Mouse (Mus musculus): Measurements from ENCODE around the gene Rcn3.

Rcn3 gene

DNA sequence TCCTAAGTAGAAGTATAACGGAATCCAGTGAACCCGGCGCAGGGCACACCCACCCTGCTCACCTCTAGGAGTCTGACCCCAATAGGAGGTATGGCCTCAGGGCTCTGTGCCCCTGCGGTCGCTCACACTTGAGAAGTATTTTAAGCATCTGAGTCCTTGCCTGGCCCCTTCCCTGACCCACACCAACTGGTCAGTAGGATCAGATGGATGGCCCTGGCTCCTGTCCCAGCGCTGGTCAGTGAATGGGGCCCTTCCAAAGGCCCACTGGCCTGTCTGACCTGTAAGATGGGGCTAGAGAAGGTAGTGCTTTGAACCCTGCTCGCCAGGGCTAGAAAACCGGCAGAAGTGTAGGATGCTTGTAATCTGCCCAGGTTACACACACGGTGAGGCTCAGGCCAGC, 51.2 kb downstream of the Rcn3 start:
- no peak for DNase-seq (ENCODE audit: low read depth, low spot score)
- peaks cover 9% of the 10 kb centered on the region for H3K36me3 ChIP-seq (ENCODE audit: control insufficient read depth, insufficient read depth, low read length, poor library complexity, severe bottlenecking)
- no peaks in the 10 kb centered on the region for H3K27me3 ChIP-seq (ENCODE audit: control insufficient read depth, insufficient read depth, low read length, poor library complexity, severe bottlenecking)

DNA sequence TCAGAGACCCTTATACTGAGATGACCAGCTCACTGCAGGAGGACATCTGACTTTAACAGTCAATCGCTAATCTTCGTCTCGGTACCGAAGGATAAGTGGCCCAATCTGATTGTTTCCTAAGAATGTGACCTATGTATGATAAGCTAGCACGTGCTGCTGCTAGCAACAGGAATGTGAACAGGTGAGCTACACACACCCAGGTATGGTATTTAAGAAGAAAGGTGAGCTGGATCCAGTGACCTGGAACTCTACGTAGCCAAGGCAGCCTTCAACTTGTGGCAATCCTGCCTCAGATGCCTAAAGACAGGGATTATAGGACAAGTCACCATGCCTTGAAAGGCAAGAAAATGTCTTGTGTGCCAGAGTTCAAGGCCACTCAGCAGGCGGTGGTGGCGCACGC, 53.6 kb downstream of the Rcn3 start:
- H3K27me3 ChIP-seq (ENCODE audit: control insufficient read depth, insufficient read depth, low read length, poor library complexity, severe bottlenecking): no peaks in the 10 kb centered on the region
- peaks cover 12% of the 10 kb centered on the region for H3K36me3 ChIP-seq (ENCODE audit: control insufficient read depth, insufficient read depth, low read length, poor library complexity, severe bottlenecking)
- DNase-seq (ENCODE audit: low read depth, low spot score): no peak

DNA sequence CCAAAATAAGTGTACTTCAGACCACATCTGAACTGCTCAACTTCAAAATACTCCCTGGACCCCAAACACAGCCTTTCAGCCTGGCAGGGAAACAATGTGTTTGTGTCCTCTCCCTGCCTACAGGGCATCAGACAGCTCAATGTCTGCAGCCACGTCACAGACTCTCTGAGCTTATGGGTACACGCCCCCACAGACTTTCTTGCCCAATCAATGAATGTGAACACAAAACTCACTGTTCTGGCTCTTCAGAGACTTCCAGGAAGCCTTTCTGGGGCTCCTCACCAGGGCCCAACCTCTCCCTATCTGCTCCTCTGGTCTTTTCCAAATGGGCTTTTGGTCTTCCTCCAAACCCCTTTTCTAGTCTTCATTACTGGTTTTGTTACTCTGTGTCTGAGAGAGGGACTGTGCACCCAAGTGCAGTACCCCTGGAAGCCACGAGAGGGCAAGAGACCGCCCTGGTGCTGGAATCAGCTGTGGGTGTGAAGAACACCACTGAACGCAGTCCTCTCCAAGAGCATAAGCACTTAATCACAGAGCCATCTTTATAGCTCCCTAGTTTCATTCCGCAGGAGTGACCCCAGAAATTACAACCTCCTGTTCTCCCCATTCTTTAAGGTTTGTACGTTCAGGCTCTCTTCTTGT, 54.2 kb downstream of the Rcn3 start:
- no peaks in the 10 kb centered on the region for H3K27me3 ChIP-seq (ENCODE audit: control insufficient read depth, insufficient read depth, low read length, poor library complexity, severe bottlenecking)
- DNase-seq (ENCODE audit: low read depth, low spot score): peak; percentile 77
- peaks cover 14% of the 10 kb centered on the region for H3K36me3 ChIP-seq (ENCODE audit: control insufficient read depth, insufficient read depth, low read length, poor library complexity, severe bottlenecking)

DNA sequence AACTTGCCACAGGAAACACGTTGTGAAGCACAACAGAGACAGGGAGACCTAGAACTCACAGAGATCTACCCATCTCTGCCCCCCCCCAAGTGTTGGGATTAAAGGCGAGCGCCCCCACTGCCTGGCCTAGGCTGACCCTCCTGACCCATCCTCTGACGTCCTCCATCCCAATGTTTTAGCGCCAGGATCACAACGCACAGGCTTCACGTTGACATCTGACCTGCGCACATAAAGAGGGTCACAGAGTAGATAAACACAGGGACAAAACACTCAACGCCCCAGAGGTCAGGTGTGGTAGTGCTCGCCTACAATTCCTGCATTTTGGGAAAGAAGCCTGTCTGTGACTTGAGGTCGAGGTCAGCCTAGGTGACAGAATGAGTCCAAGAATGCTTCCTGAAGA, 55.3 kb downstream of the Rcn3 start:
- H3K36me3 ChIP-seq (ENCODE audit: control insufficient read depth, insufficient read depth, low read length, poor library complexity, severe bottlenecking): peaks cover 16% of the 10 kb centered on the region
- no peaks in the 10 kb centered on the region for H3K27me3 ChIP-seq (ENCODE audit: control insufficient read depth, insufficient read depth, low read length, poor library complexity, severe bottlenecking)
- DNase-seq (ENCODE audit: low read depth, low spot score): no peak

DNA sequence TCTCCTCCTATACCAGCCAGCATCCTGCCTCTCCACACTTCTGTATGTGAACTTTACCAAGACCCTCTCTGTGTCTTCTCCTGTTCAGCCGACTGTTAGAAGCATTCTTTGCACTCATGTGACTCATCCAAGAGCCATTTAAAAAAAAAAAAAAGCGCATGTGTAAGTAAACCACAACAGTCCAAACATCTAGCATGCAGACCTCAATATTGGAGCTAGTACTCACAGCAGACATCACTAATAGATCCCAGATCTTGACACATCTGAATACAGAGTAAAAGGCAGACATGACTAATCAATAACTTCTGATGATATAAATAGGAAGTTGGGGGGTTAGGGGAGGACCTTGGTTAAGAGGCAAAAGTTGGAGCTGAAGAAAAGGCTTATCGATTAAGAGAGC, 56.4 kb downstream of the Rcn3 start:
- DNase-seq (ENCODE audit: low read depth, low spot score): no peak

DNA sequence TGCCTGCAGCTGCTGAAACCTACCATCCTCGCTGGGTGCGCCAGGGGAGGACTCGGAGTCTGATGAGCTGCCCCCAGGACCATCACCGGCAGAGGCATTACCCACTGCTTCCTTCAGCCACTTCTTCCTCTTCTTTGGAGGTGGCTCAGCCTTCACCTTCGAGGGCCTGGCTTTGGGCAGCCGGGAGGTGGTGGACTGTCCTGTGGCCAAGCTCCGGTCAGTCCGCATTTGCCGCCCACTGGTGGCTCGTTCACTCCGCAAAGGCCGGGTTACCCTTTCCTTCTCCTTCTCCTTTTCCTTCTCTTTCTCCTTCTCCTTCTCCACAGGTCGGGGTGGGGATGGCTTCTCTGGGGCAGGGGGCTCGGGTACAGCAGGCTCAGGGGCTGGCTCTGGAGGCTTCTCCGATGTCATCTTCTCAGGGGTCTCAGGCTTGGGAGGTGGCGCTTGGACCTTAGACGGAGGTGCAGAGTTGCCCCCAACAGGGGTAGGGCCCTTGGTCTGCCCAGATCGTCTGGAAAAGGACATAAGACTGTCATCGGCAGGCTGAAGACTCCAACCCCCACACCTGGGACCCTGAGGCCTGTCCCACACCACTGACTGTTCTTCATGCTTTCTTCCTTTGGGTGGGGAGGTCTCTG, 58.2 kb downstream of the Rcn3 start:
- no peak for DNase-seq (ENCODE audit: low read depth, low spot score)
- Histone ChIP-seq H3K27me3 (ENCODE audit: control insufficient read depth, insufficient read depth, low read length, poor library complexity, severe bottlenecking) (no peaks in the 10 kb centered on the region), H3K36me3 (ENCODE audit: control insufficient read depth, insufficient read depth, low read length, poor library complexity, severe bottlenecking) (peaks cover 16% of the 10 kb centered on the region)

More for the DNA sequence above, 56.4 kb downstream of the Rcn3 start:
- Histone ChIP-seq H3K27me3 (ENCODE audit: control insufficient read depth, insufficient read depth, low read length, poor library complexity, severe bottlenecking) (no peaks in the 10 kb centered on the region), H3K36me3 (ENCODE audit: control insufficient read depth, insufficient read depth, low read length, poor library complexity, severe bottlenecking) (peaks cover 20% of the 10 kb centered on the region)
